Mouse (Mus musculus): ENCODE results near the gene Kcnc2. TPM values are rescaled to one million over a fixed set of nuclear protein-coding genes. Genes with fewer than 3 reads are reported as not detected.

Gene Kcnc2
- polyA plus RNA-seq, 1 experiment from 2014 or later, result not detected

DNA sequence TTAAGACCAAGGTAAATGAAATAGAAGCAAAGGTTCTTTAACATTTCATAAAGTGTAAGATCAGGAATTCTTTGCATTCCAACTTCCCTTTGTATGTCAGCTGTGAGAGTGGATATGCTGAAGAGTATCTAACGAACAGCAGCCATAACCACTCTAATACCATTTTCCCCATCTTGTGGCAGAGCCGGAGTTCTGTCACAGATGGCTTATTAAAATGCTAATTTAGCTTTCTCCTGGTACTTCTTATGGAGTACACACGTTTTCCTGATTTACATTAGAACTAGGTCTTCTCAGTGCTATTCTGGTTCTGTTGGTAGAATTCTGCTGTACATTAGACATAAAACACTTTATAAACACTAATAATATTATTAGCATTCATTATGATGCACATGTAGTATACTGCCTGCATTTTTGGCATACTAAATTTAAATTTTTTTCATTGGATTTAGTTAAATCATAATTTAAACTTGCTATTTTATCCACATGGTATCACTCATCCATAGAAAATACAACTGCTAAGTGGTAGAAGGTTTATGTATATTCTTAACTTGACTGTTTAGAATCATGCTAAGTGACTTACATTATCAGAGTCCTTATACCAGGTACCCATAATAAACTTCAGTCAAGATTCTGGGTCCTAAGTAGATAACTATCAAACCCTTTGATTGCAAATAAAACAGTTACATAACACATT, 86.9 kb downstream of the Kcnc2 start:
- 89% methylated on average over 3 of the region's 3 CpGs for WGBS (ENCODE audit: missing documents)
- Histone ChIP-seq H3K79me2 (ENCODE audit: inconsistent target) (no peaks in the 10 kb centered on the region), H3K36me3 (ENCODE audit: inconsistent target) (no peaks in the 10 kb centered on the region), H3K4me3 (ENCODE audit: inconsistent target) (no peak overlapping the region), H3K27ac (no peak overlapping the region)

- 94% methylated on average over 8 of the region's 8 CpGs for WGBS (ENCODE audit: missing documents)
- H3K79me2 ChIP-seq (ENCODE audit: inconsistent target), result no peaks in the 10 kb centered on the region
These were observed 87.4 kb downstream of the Kcnc2 start for GRCm38 (mm10) chr10:112358363-112358704.

DNA sequence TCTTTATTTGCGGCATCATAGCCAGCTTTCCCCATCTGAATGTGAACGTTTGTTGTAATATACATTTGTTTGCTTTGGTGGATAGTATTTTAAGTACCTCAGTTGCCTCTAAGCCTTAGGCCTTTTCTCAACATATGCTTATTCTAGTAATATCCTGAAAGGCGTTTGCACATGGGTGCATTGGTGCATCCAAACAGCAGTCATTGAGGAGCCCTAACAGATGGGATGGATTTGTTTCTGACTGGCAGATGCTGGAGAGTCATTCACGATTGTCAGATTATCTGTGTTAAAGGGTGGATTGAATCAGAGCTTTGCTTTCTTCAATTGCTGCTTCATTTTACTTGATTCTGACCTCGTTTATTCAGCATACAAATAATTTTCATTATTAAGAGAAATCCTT, 89.8 kb downstream of the Kcnc2 start:
- Histone ChIP-seq H3K79me2 (ENCODE audit: inconsistent target) (no peaks in the 10 kb centered on the region), H3K4me3 (ENCODE audit: inconsistent target) (no peak overlapping the region), H3K27ac (no peak overlapping the region), H3K36me3 (ENCODE audit: inconsistent target) (no peaks in the 10 kb centered on the region)
- 87% methylated on average over 5 of the region's 5 CpGs for WGBS (ENCODE audit: missing documents)

More at GRCm38 (mm10) chr10:112358363-112358704, 87.4 kb downstream of the Kcnc2 start:
- Histone ChIP-seq H3K4me3 (ENCODE audit: inconsistent target) (no peak overlapping the region), H3K27ac (no peak overlapping the region), H3K36me3 (ENCODE audit: inconsistent target) (no peaks in the 10 kb centered on the region)

GRCm38 (mm10) chr10:112368369-112368768, 97.4 kb downstream of the Kcnc2 start:
- Histone ChIP-seq H3K4me3 (ENCODE audit: inconsistent target) (no peak overlapping the region), H3K79me2 (ENCODE audit: inconsistent target) (no peaks in the 10 kb centered on the region), H3K36me3 (ENCODE audit: inconsistent target) (no peaks in the 10 kb centered on the region), H3K27ac (no peak overlapping the region)
- WGBS (ENCODE audit: missing documents), result 68% methylated on average over 3 of the region's 3 CpGs

- H3K4me3 ChIP-seq (ENCODE audit: inconsistent target), result no peak overlapping the region
- H3K27ac ChIP-seq, result no peak overlapping the region
- H3K36me3 ChIP-seq (ENCODE audit: inconsistent target), result no peaks in the 10 kb centered on the region
- no peaks in the 10 kb centered on the region for H3K79me2 ChIP-seq (ENCODE audit: inconsistent target)
- 77% methylated on average over 5 of the region's 5 CpGs for WGBS (ENCODE audit: missing documents)
These were observed 106.2 kb downstream of the Kcnc2 start for GRCm38 (mm10) chr10:112377163-112377562.

- H3K79me2 ChIP-seq (ENCODE audit: inconsistent target), result no peaks in the 10 kb centered on the region
- H3K27ac ChIP-seq, result no peak overlapping the region
- no peak overlapping the region for H3K4me3 ChIP-seq (ENCODE audit: inconsistent target)
- WGBS (ENCODE audit: missing documents), result 83% methylated on average over 6 of the region's 6 CpGs
- H3K36me3 ChIP-seq (ENCODE audit: inconsistent target), result no peaks in the 10 kb centered on the region
These were observed 107.5 kb downstream of the Kcnc2 start for GRCm38 (mm10) chr10:112378465-112378864.

- Histone ChIP-seq H3K36me3 (ENCODE audit: inconsistent target) (no peaks in the 10 kb centered on the region), H3K79me2 (ENCODE audit: inconsistent target) (no peaks in the 10 kb centered on the region), H3K4me3 (ENCODE audit: inconsistent target) (no peak overlapping the region), H3K27ac (no peak overlapping the region)
- WGBS (ENCODE audit: missing documents), result 93% methylated on average over 6 of the region's 6 CpGs
These were observed 109.7 kb downstream of the Kcnc2 start for GRCm38 (mm10) chr10:112380590-112380989.

- no peak overlapping the region for H3K4me3 ChIP-seq (ENCODE audit: inconsistent target)
- no peaks in the 10 kb centered on the region for H3K36me3 ChIP-seq (ENCODE audit: inconsistent target)
- 83% methylated on average over 8 of the region's 8 CpGs for WGBS (ENCODE audit: missing documents)
- no peak overlapping the region for H3K27ac ChIP-seq
- no peaks in the 10 kb centered on the region for H3K79me2 ChIP-seq (ENCODE audit: inconsistent target)
These were observed 123.6 kb downstream of the Kcnc2 start for GRCm38 (mm10) chr10:112394399-112394970.

DNA sequence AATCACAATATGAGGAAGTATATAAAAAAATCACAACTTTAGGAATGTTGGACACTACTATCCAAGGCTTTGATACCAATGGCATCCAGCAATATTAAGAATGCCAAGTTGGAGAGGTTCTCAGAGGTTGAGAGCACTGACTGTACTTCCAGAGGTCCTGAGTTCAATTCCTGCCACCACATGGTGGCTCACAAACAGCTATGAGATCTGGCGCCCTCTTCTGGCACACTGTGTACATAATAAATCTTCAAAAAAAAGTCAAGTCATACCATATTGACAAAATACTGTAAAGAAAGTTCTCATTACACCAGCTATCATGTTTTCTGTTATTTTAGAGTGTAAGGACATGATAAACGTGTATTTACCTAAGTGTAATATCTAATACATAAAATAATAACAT, 126.3 kb downstream of the Kcnc2 start:
- 49% methylated on average over 2 of the region's 2 CpGs for WGBS (ENCODE audit: missing documents)
- H3K4me3 ChIP-seq (ENCODE audit: inconsistent target), result no peak overlapping the region
- no peak overlapping the region for H3K27ac ChIP-seq
- H3K79me2 ChIP-seq (ENCODE audit: inconsistent target), result no peaks in the 10 kb centered on the region
- H3K36me3 ChIP-seq (ENCODE audit: inconsistent target), result no peaks in the 10 kb centered on the region

DNA sequence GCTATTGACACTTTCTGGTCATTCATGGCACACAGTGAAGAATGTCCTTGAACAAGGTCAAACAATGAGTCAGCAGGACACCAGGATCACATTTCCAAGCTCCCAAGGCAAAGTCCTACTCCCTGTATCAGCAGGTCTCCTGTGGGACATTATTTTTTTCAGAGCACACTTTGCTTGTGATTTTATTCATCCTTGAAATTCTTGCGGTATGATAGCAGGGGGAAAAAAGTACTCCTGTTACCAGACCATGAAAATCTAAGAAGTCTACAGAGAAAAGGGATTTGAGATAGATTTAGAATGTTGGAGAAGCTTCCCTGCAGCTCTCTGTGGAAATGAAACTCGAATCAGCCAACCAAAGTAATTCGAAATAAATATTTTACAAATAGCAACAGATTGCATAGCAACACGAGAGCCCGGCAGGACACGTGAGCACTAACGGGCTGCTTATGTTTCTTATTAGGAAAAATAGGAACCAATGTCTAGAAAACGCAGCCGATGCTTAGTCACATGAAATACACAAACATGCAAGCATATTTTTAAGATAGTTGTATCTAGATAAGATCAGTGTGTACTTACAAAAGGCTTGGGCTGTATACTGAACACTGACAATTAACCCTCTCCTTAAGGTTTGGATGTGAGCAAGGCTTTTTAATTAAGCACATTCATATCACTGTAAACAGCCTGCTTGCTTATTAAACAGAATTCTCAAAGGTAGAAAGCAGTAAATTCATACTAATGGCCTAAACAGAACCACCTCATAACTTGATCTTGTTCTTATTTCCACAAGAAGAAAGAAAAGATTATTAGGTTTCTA, 129.9 kb downstream of the Kcnc2 start:
- H3K36me3 ChIP-seq (ENCODE audit: inconsistent target), result no peaks in the 10 kb centered on the region
- no peaks in the 10 kb centered on the region for H3K79me2 ChIP-seq (ENCODE audit: inconsistent target)
- H3K27ac ChIP-seq, result no peak overlapping the region
- 87% methylated on average over 9 of the region's 9 CpGs for WGBS (ENCODE audit: missing documents)
- H3K4me3 ChIP-seq (ENCODE audit: inconsistent target), result no peak overlapping the region

- no peaks in the 10 kb centered on the region for H3K36me3 ChIP-seq (ENCODE audit: inconsistent target)
- no peak overlapping the region for H3K4me3 ChIP-seq (ENCODE audit: inconsistent target)
- H3K27ac ChIP-seq, result no peak overlapping the region
- H3K79me2 ChIP-seq (ENCODE audit: inconsistent target), result no peaks in the 10 kb centered on the region
- WGBS (ENCODE audit: missing documents), result 72% methylated on average over 2 of the region's 2 CpGs
These were observed 138.6 kb downstream of the Kcnc2 start for GRCm38 (mm10) chr10:112409525-112409924.

GRCm38 (mm10) chr10:112423327-112423726, 152.4 kb downstream of the Kcnc2 start:
- H3K36me3 ChIP-seq (ENCODE audit: inconsistent target), result no peaks in the 10 kb centered on the region
- no peak overlapping the region for H3K4me3 ChIP-seq (ENCODE audit: inconsistent target)
- H3K79me2 ChIP-seq (ENCODE audit: inconsistent target), result no peaks in the 10 kb centered on the region
- no peak overlapping the region for H3K27ac ChIP-seq
- WGBS (ENCODE audit: missing documents), result 62% methylated on average over 10 of the region's 10 CpGs

- no peaks in the 10 kb centered on the region for H3K36me3 ChIP-seq (ENCODE audit: inconsistent target)
- 86% methylated on average over 2 of the region's 2 CpGs for WGBS (ENCODE audit: missing documents)
- H3K27ac ChIP-seq, result no peak overlapping the region
- no peak overlapping the region for H3K4me3 ChIP-seq (ENCODE audit: inconsistent target)
- H3K79me2 ChIP-seq (ENCODE audit: inconsistent target), result no peaks in the 10 kb centered on the region
These were observed 166.0 kb downstream of the Kcnc2 start for GRCm38 (mm10) chr10:112436950-112437349.

DNA sequence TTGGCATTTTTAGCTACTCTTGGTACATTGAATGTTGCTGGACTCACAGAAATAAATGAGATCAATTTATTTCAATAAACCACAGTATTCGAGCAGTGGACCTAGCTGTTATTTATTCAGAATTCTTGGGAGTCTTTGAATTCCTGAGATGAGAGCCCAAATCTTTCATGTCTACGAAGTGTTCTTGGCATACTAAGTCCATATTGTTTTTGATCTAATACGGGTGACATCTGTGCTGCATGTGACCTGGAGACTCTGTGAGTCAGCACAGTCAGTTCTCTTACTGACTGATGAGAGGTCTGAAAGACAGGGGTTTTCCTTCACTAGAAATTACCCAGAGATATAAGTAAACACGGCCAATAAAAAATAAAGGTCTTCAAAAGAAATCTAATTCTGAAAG, 173.7 kb downstream of the Kcnc2 start:
- Histone ChIP-seq H3K27ac (no peak overlapping the region), H3K36me3 (ENCODE audit: inconsistent target) (no peaks in the 10 kb centered on the region)
- 87% methylated on average over 4 of the region's 4 CpGs for WGBS (ENCODE audit: missing documents)

GRCm38 (mm10) chr10:112450910-112451309, 180.0 kb downstream of the Kcnc2 start:
- Histone ChIP-seq H3K4me3 (ENCODE audit: inconsistent target) (no peak overlapping the region), H3K79me2 (ENCODE audit: inconsistent target) (no peaks in the 10 kb centered on the region), H3K36me3 (ENCODE audit: inconsistent target) (no peaks in the 10 kb centered on the region), H3K27ac (no peak overlapping the region)
- WGBS (ENCODE audit: missing documents), result 68% methylated on average over 5 of the region's 5 CpGs

More for the DNA sequence above, 173.7 kb downstream of the Kcnc2 start:
- Histone ChIP-seq H3K79me2 (ENCODE audit: inconsistent target) (no peaks in the 10 kb centered on the region), H3K4me3 (ENCODE audit: inconsistent target) (no peak overlapping the region)

Measured in macrophage (primary cell).